Mouse (Mus musculus) heart, embryonic 14.5 days (tissue): Measurements from ENCODE around the gene Wipf1. TPM values are rescaled to one million over a fixed set of nuclear protein-coding genes. Genes with fewer than 3 reads are reported as not detected.

ENCODE experiments used
- ATAC-seq: fragments of 200-750 bp; cut with Nextera tagmentation; 2 replicates; pipeline ENCODE4 v1.8.0; 2017; ENCODE audit warnings: low read depth, moderate TSS enrichment; ENCODE audit not compliant: insufficient number of reproducible peaks, insufficient read depth, low FRiP score
- H3K27ac ChIP-seq, 2 experiments: fragments of 200-500 bp in 1 of 2; fragments of 300-500 bp in 1 of 2; sonication (generic) in 1 of 2; replicated peaks in 1 of 2; 2 replicates each; pipeline ENCODE4 v1.5.1; 2012 to 2014; ENCODE audit warnings: low read depth in 2 of 2, low read length in 2 of 2, control low read depth in 1 of 2, mild to moderate bottlenecking in 1 of 2, mixed read lengths in 1 of 2; ENCODE audit not compliant: control insufficient read depth in 1 of 2, insufficient read depth in 1 of 2
- H3K27me3 ChIP-seq: fragments of 300-500 bp; sonication (generic); 2 replicates; pipeline ENCODE4 v1.6.1; 2014; ENCODE audit warnings: mild to moderate bottlenecking, low read length, control low read depth; ENCODE audit not compliant: control insufficient read depth, insufficient read depth
- H3K36me3 ChIP-seq: fragments of 300-500 bp; sonication (generic); 2 replicates; pipeline ENCODE4 v1.6.1; 2014; ENCODE audit warnings: mild to moderate bottlenecking, control low read depth, low read length, mixed read lengths; ENCODE audit not compliant: control insufficient read depth, insufficient read depth
- H3K4me1 ChIP-seq, 2 experiments: fragments of 200-500 bp in 1 of 2; fragments of 300-500 bp in 1 of 2; sonication (generic) in 1 of 2; 2 replicates each; pipeline ENCODE4 v1.6.1; 2012 to 2014; ENCODE audit warnings: low read length in 2 of 2, control low read depth in 1 of 2, mixed read lengths in 1 of 2; ENCODE audit not compliant: control insufficient read depth in 2 of 2, insufficient read depth in 2 of 2
- H3K4me2 ChIP-seq: fragments of 300-500 bp; sonication (generic); 2 replicates; pipeline ENCODE4 v1.6.1; 2014; ENCODE audit warnings: mild to moderate bottlenecking, low read length
- H3K4me3 ChIP-seq, 2 experiments: fragments of 200-500 bp in 1 of 2; fragments of 300-500 bp in 1 of 2; sonication (generic) in 1 of 2; 2 replicates each; pipeline ENCODE4 v1.5.1; 2012 to 2014; ENCODE audit warnings: low read length in 2 of 2, mild to moderate bottlenecking in 2 of 2, control low read depth in 1 of 2, low read depth in 1 of 2, moderate library complexity in 1 of 2; ENCODE audit not compliant: control insufficient read depth in 1 of 2, insufficient read depth in 1 of 2
- H3K9ac ChIP-seq: fragments of 300-500 bp; sonication (generic); 2 replicates; pipeline ENCODE4 v1.6.1; 2014; ENCODE audit warnings: mild to moderate bottlenecking, low read length
- H3K9me3 ChIP-seq: fragments of 300-500 bp; sonication (generic); 2 replicates; pipeline ENCODE4 v1.6.1; 2016; ENCODE audit warnings: low read length, control low read depth; ENCODE audit not compliant: control insufficient read depth
- WGBS: fragments of 180-500 bp; shearing (Covaris S2); extraction: QIAGEN DNeasy Blood & Tissue Kit; methylation state at CpG from one replicate; pipeline ENCODE4 v1.1.7; 2014; 5-methylcytosine and 5-hydroxymethylcytosine counted together
- polyA plus RNA-seq: library from polyadenylated mRNA; unstranded; fragments of >200 nt; fragmentation: Nextera tagmentation; extraction: Ambion mirVana; gene quantifications from 2 replicates; pipeline ENCODE4 v1.2.1, GENCODE M21; 2014

The Wipf1 gene
- polyA plus RNA-seq, 1 experiment from 2014 or later: 7.6 TPM

DNA sequence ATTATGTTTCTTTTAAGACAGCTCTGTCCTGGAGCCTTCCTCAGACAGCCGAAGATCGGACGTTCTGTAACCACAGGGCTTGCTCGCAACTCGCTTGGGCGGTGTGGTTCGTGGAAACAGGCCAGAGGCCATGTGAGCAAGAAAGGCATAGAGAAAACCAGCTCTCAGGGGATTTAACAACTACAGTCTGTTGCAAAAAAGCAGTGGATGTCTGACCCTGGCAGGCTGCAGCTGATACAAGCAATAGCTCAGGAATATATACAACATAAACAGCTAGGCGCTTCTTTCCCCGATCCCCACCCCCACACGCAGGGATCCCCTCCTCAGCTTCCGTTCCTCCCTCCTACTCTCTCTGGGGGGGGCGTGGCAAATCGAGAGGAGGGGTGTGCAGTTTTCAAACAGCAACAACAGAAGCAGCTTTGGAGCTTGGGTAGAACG is 97.6 kb downstream of the Wipf1 start:
- peaks cover 3 to 5% of the 10 kb centered on the region in 2 experiments; a peak in 2 of 4 replicates for H3K4me1 ChIP-seq
- H3K27me3 ChIP-seq: no peaks in the 10 kb centered on the region
- no peak overlapping the region for H3K27ac ChIP-seq
- 34% methylated on average over 14 of the region's 14 CpGs for WGBS
- no peak for ATAC-seq
- H3K4me2 ChIP-seq: peak overlapping the region; percentile 53
- peaks cover 42% of the 10 kb centered on the region for H3K36me3 ChIP-seq
- peak overlapping the region; percentile 40; the same call in 1 of the 2 replicates for H3K9ac ChIP-seq
- peak overlapping the region; percentile 1 to 26; a peak in 2 of 4 replicates for H3K4me3 ChIP-seq
- H3K9me3 ChIP-seq: no peaks in the 10 kb centered on the region

GRCm38 (mm10) chr2:73428803-73429468 is 100.6 kb downstream of the Wipf1 start:
- ATAC-seq: no peak
- H3K27ac ChIP-seq: no peak overlapping the region
- peaks cover 3 to 5% of the 10 kb centered on the region in 2 experiments; a peak in 2 of 4 replicates for H3K4me1 ChIP-seq
- WGBS: 51% methylated on average over 21 of the region's 21 CpGs
- H3K36me3 ChIP-seq: peaks cover 20% of the 10 kb centered on the region
- H3K4me3 ChIP-seq: no peak overlapping the region
- H3K9me3 ChIP-seq: no peaks in the 10 kb centered on the region
- no peak overlapping the region for H3K9ac ChIP-seq
- H3K4me2 ChIP-seq: no peak overlapping the region
- H3K27me3 ChIP-seq: no peaks in the 10 kb centered on the region

- Histone ChIP-seq H3K9ac (no peak overlapping the region), H3K27me3 (no peaks in the 10 kb centered on the region), H3K9me3 (no peaks in the 10 kb centered on the region), H3K4me2 (no peak overlapping the region), H3K27ac (no peak overlapping the region), H3K4me3 (no peak overlapping the region), H3K36me3 (peaks cover 9% of the 10 kb centered on the region; the same call in 1 of the 2 replicates), H3K4me1 (peaks cover 3 to 5% of the 10 kb centered on the region in 2 experiments; a peak in 2 of 4 replicates)
- ATAC-seq: no peak
- 21% methylated on average over 1 of the region's 1 CpGs for WGBS
Observed at GRCm38 (mm10) chr2:73427293-73427692, 102.2 kb downstream of the Wipf1 start.

GRCm38 (mm10) chr2:73425822-73426221 is 103.7 kb downstream of the Wipf1 start:
- WGBS: 76% methylated on average over 14 of the region's 14 CpGs
- no peak for ATAC-seq
- H3K27me3 ChIP-seq: no peaks in the 10 kb centered on the region

GRCm38 (mm10) chr2:73419730-73420129 is 109.8 kb downstream of the Wipf1 start:
- Histone ChIP-seq H3K27me3 (no peaks in the 10 kb centered on the region), H3K27ac (no peak overlapping the region), H3K36me3 (no peaks in the 10 kb centered on the region), H3K9ac (no peak overlapping the region), H3K9me3 (no peaks in the 10 kb centered on the region), H3K4me1 (peaks cover 0 to 2% of the 10 kb centered on the region in 2 experiments; a peak in 2 of 4 replicates), H3K4me3 (no peak overlapping the region), H3K4me2 (no peak overlapping the region)
- ATAC-seq: no peak
- 71% methylated on average over 7 of the region's 7 CpGs for WGBS

More at GRCm38 (mm10) chr2:73425822-73426221, 103.7 kb downstream of the Wipf1 start:
- Histone ChIP-seq H3K36me3 (no peaks in the 10 kb centered on the region), H3K9me3 (no peaks in the 10 kb centered on the region), H3K4me2 (no peak overlapping the region), H3K4me3 (no peak overlapping the region), H3K4me1 (peaks cover 3 to 5% of the 10 kb centered on the region in 2 experiments; a peak in 2 of 4 replicates), H3K27ac (no peak overlapping the region), H3K9ac (no peak overlapping the region)

- Histone ChIP-seq H3K9ac (no peak overlapping the region), H3K4me1 (peaks cover 0 to 2% of the 10 kb centered on the region in 2 experiments; a peak in 2 of 4 replicates), H3K27ac (no peak overlapping the region), H3K4me2 (no peak overlapping the region), H3K4me3 (no peak overlapping the region), H3K36me3 (no peaks in the 10 kb centered on the region), H3K9me3 (no peaks in the 10 kb centered on the region), H3K27me3 (no peaks in the 10 kb centered on the region)
- no peak for ATAC-seq
- 33% methylated on average over 4 of the region's 4 CpGs for WGBS
Observed at GRCm38 (mm10) chr2:73419285-73419684, 110.2 kb downstream of the Wipf1 start.

GRCm38 (mm10) chr2:73415892-73416291 is 113.6 kb downstream of the Wipf1 start:
- Histone ChIP-seq H3K4me2 (no peak overlapping the region), H3K36me3 (no peaks in the 10 kb centered on the region), H3K4me1 (peaks cover 0 to 2% of the 10 kb centered on the region in 2 experiments; a peak in 2 of 4 replicates), H3K27ac (no peak overlapping the region), H3K4me3 (no peak overlapping the region), H3K9ac (no peak overlapping the region), H3K27me3 (no peaks in the 10 kb centered on the region), H3K9me3 (no peaks in the 10 kb centered on the region)
- ATAC-seq: no peak
- 22% methylated on average over 5 of the region's 5 CpGs for WGBS
